Mouse (Mus musculus): ENCODE results near the gene Hist2h2ab. TPM values are rescaled to one million over a fixed set of nuclear protein-coding genes. Genes with fewer than 3 reads are reported as not detected.
A peak's percentile ranks its signal among the peaks of the same experiment; 100 is the strongest.

Hist2h2ab gene
- polyA plus RNA-seq, 1 experiment from 2014 or later, result not detected

GRCm38 (mm10) chr3:96221640-96222038 lies 2.0 kb downstream of the Hist2h2ab start:
- H3K27me3 ChIP-seq (ENCODE audit: control insufficient read depth, insufficient read depth, low read length), result no peaks in the 10 kb centered on the region
- TF ChIP-seq EP300 (optimal IDR thresholded peaks at IDR 0.05) (no peak), CTCF (IDR thresholded peaks at IDR 0.05; ENCODE audit: low read depth) (no peak)
- WGBS, result 20% methylated on average over 9 of the region's 9 CpGs
- peak overlapping the region; percentile 53 for H3K4me3 ChIP-seq (ENCODE audit: low read depth, low read length)
- peak overlapping the region; percentile 60 for H3K9ac ChIP-seq (ENCODE audit: low read length)
- H3K9me3 ChIP-seq (ENCODE audit: control insufficient read depth, low read length), result no peaks in the 10 kb centered on the region
- H3K4me1 ChIP-seq (replicated peaks; ENCODE audit: control insufficient read depth, insufficient read depth), result 0 out of 2 replicates have a peak, but pooled peaks cover 5% of the 10 kb centered on the region
- peak overlapping the region; percentile 97 for H3K27ac ChIP-seq (replicated peaks)
- DNase-seq (ENCODE audit: low spot score) (no peak), ATAC-seq (ENCODE audit: low FRiP score, low TSS enrichment) (no peak)
- H3K36me3 ChIP-seq (ENCODE audit: control insufficient read depth, insufficient read depth, low read length), result no peaks in the 10 kb centered on the region
- H3K4me2 ChIP-seq (replicated peaks; ENCODE audit: low read depth), result peak overlapping the region; percentile 69

GRCm38 (mm10) chr3:96222774-96223173 lies 3.1 kb downstream of the Hist2h2ab start:
- peak overlapping the region; percentile 8; the same call in 1 of the 2 replicates for H3K4me2 ChIP-seq (replicated peaks; ENCODE audit: low read depth)
- TF ChIP-seq EP300 (optimal IDR thresholded peaks at IDR 0.05), result no peak
- TF ChIP-seq CTCF (IDR thresholded peaks at IDR 0.05; ENCODE audit: low read depth), result no peak
- H3K4me1 ChIP-seq (replicated peaks; ENCODE audit: control insufficient read depth, insufficient read depth), result 0 out of 2 replicates have a peak, but pooled peaks cover 5% of the 10 kb centered on the region
- H3K36me3 ChIP-seq (ENCODE audit: control insufficient read depth, insufficient read depth, low read length), result no peaks in the 10 kb centered on the region
- no peaks in the 10 kb centered on the region for H3K9me3 ChIP-seq (ENCODE audit: control insufficient read depth, low read length)
- H3K27me3 ChIP-seq (ENCODE audit: control insufficient read depth, insufficient read depth, low read length), result no peaks in the 10 kb centered on the region
- H3K27ac ChIP-seq (replicated peaks), result no peak overlapping the region
- H3K4me3 ChIP-seq (ENCODE audit: low read depth, low read length), result no peak overlapping the region
- WGBS, result 75% methylated on average over 4 of the region's 4 CpGs
- H3K9ac ChIP-seq (ENCODE audit: low read length), result no peak overlapping the region
- ATAC-seq (ENCODE audit: low FRiP score, low TSS enrichment) (no peak), DNase-seq (ENCODE audit: low spot score) (no peak)

- no peak for DNase-seq (ENCODE audit: low spot score)
- Histone ChIP-seq H3K36me3 (ENCODE audit: control insufficient read depth, insufficient read depth, low read length) (no peaks in the 10 kb centered on the region), H3K9ac (ENCODE audit: low read length) (no peak overlapping the region), H3K4me2 (replicated peaks; ENCODE audit: low read depth) (no peak overlapping the region), H3K4me1 (replicated peaks; ENCODE audit: control insufficient read depth, insufficient read depth) (0 out of 2 replicates have a peak, but pooled peaks cover 5% of the 10 kb centered on the region), H3K27ac (replicated peaks) (no peak overlapping the region), H3K27me3 (ENCODE audit: control insufficient read depth, insufficient read depth, low read length) (no peaks in the 10 kb centered on the region), H3K4me3 (ENCODE audit: low read depth, low read length) (no peak overlapping the region), H3K9me3 (ENCODE audit: control insufficient read depth, low read length) (no peaks in the 10 kb centered on the region)
- WGBS, result 31% methylated on average over 2 of the region's 2 CpGs
- no peak for TF ChIP-seq CTCF (IDR thresholded peaks at IDR 0.05; ENCODE audit: low read depth)
- no peak for TF ChIP-seq EP300 (optimal IDR thresholded peaks at IDR 0.05)
- ATAC-seq (ENCODE audit: low FRiP score, low TSS enrichment), result no peak
Observed at GRCm38 (mm10) chr3:96225421-96225820, 5.8 kb downstream of the Hist2h2ab start.

- no peak overlapping the region for H3K9ac ChIP-seq (ENCODE audit: low read length)
- no peaks in the 10 kb centered on the region for H3K9me3 ChIP-seq (ENCODE audit: control insufficient read depth, low read length)
- H3K4me3 ChIP-seq (ENCODE audit: low read depth, low read length), result no peak overlapping the region
- H3K36me3 ChIP-seq (ENCODE audit: control insufficient read depth, insufficient read depth, low read length), result no peaks in the 10 kb centered on the region
- no peaks in the 10 kb centered on the region for H3K27me3 ChIP-seq (ENCODE audit: control insufficient read depth, insufficient read depth, low read length)
- DNase-seq (ENCODE audit: low spot score) (no peak), ATAC-seq (ENCODE audit: low FRiP score, low TSS enrichment) (peak; percentile 46)
- no peak overlapping the region for H3K4me2 ChIP-seq (replicated peaks; ENCODE audit: low read depth)
- H3K4me1 ChIP-seq (replicated peaks; ENCODE audit: control insufficient read depth, insufficient read depth), result 0 out of 2 replicates have a peak, but pooled peaks cover 5% of the 10 kb centered on the region
- TF ChIP-seq EP300 (optimal IDR thresholded peaks at IDR 0.05), result no peak
- TF ChIP-seq CTCF (IDR thresholded peaks at IDR 0.05; ENCODE audit: low read depth), result no peak
- no peak overlapping the region for H3K27ac ChIP-seq (replicated peaks)
- WGBS, result 57% methylated on average over 8 of the region's 8 CpGs
Observed at GRCm38 (mm10) chr3:96226695-96227648, 7.3 kb downstream of the Hist2h2ab start.

- TF ChIP-seq EP300 (optimal IDR thresholded peaks at IDR 0.05), result no peak
- TF ChIP-seq CTCF (IDR thresholded peaks at IDR 0.05; ENCODE audit: low read depth), result no peak
Observed at GRCm38 (mm10) chr3:96228828-96229227, 9.2 kb downstream of the Hist2h2ab start.

GRCm38 (mm10) chr3:96230404-96230803 lies 10.7 kb downstream of the Hist2h2ab start:
- TF ChIP-seq CTCF (IDR thresholded peaks at IDR 0.05; ENCODE audit: low read depth) (no peak), EP300 (optimal IDR thresholded peaks at IDR 0.05) (no peak)
- Histone ChIP-seq H3K27ac (replicated peaks) (no peak overlapping the region), H3K4me3 (ENCODE audit: low read depth, low read length) (no peak overlapping the region), H3K36me3 (ENCODE audit: control insufficient read depth, insufficient read depth, low read length) (no peaks in the 10 kb centered on the region), H3K27me3 (ENCODE audit: control insufficient read depth, insufficient read depth, low read length) (no peaks in the 10 kb centered on the region), H3K4me2 (replicated peaks; ENCODE audit: low read depth) (no peak overlapping the region), H3K9me3 (ENCODE audit: control insufficient read depth, low read length) (no peaks in the 10 kb centered on the region), H3K4me1 (replicated peaks; ENCODE audit: control insufficient read depth, insufficient read depth) (no peaks in the 10 kb centered on the region), H3K9ac (ENCODE audit: low read length) (no peak overlapping the region)
- WGBS, result 58% methylated on average over 2 of the region's 2 CpGs
- DNase-seq (ENCODE audit: low spot score) (no peak), ATAC-seq (ENCODE audit: low FRiP score, low TSS enrichment) (no peak)

More at GRCm38 (mm10) chr3:96228828-96229227, 9.2 kb downstream of the Hist2h2ab start:
- no peak overlapping the region for H3K4me2 ChIP-seq (replicated peaks; ENCODE audit: low read depth)
- 60% methylated on average over 2 of the region's 2 CpGs for WGBS
- ATAC-seq (ENCODE audit: low FRiP score, low TSS enrichment) (no peak), DNase-seq (ENCODE audit: low spot score) (no peak)
- no peaks in the 10 kb centered on the region for H3K4me1 ChIP-seq (replicated peaks; ENCODE audit: control insufficient read depth, insufficient read depth)
- H3K9ac ChIP-seq (ENCODE audit: low read length), result no peak overlapping the region
- H3K36me3 ChIP-seq (ENCODE audit: control insufficient read depth, insufficient read depth, low read length), result no peaks in the 10 kb centered on the region
- H3K9me3 ChIP-seq (ENCODE audit: control insufficient read depth, low read length), result no peaks in the 10 kb centered on the region
- H3K4me3 ChIP-seq (ENCODE audit: low read depth, low read length), result no peak overlapping the region
- H3K27me3 ChIP-seq (ENCODE audit: control insufficient read depth, insufficient read depth, low read length), result no peaks in the 10 kb centered on the region
- no peak overlapping the region for H3K27ac ChIP-seq (replicated peaks)

Measured in stomach, postnatal 0 days (tissue).